Mouse (Mus musculus) thymus, adult 2 months (tissue): ENCODE measurements around the gene Gtpbp2. TPM values are rescaled to one million over a fixed set of nuclear protein-coding genes. Genes with fewer than 3 reads are reported as not detected.
A peak's percentile ranks its signal among the peaks of the same experiment; 100 is the strongest.

Experiments
- DNase-seq: peaks from one replicate; pipeline ENCODE4 v3.0.0; 2021
- H3K27ac ChIP-seq: fragments of 200-500 bp; 2 replicates; pipeline ENCODE4 v1.5.1; 2012; ENCODE audit warnings: low read length, control low read depth; ENCODE audit not compliant: control insufficient read depth, insufficient read depth
- H3K27me3 ChIP-seq: fragments of 200-500 bp; 2 replicates; pipeline ENCODE4 v1.6.1; 2012; ENCODE audit warnings: mild to moderate bottlenecking, low read length, moderate library complexity, mixed read lengths; ENCODE audit not compliant: control insufficient read depth, insufficient read depth
- H3K36me3 ChIP-seq: fragments of 200-500 bp; 2 replicates; pipeline ENCODE4 v1.6.1; 2012; ENCODE audit warnings: mild to moderate bottlenecking, low read length, moderate library complexity; ENCODE audit not compliant: control insufficient read depth, insufficient read depth
- H3K4me1 ChIP-seq: fragments of 200-500 bp; replicated peaks from 2 replicates; pipeline ENCODE4 v1.6.1; 2012; ENCODE audit warnings: low read length; ENCODE audit not compliant: control insufficient read depth, insufficient read depth
- H3K4me3 ChIP-seq: fragments of 200-500 bp; 2 replicates; pipeline ENCODE4 v1.5.1; 2012; ENCODE audit warnings: mild to moderate bottlenecking, low read length, control low read depth, moderate library complexity; ENCODE audit not compliant: control insufficient read depth, insufficient read depth
- CTCF ChIP-seq: fragments of 200-500 bp; IDR thresholded peaks from 2 replicates; pipeline ENCODE4 v1.5.1; 2012; ENCODE audit warnings: mild to moderate bottlenecking, control low read depth, low read length, moderate library complexity, borderline replicate concordance; ENCODE audit not compliant: control insufficient read depth, poor library complexity, insufficient read depth; ENCODE audit errors: extremely low read depth
- POLR2A ChIP-seq: fragments of 200-500 bp; IDR thresholded peaks from 2 replicates; pipeline ENCODE4 v1.6.1; 2012; ENCODE audit warnings: mild to moderate bottlenecking, low read length, control low read depth, moderate library complexity; ENCODE audit not compliant: control insufficient read depth, poor library complexity, insufficient read depth; ENCODE audit errors: extremely low read depth
- WGBS: fragments of 180-500 bp; shearing (Covaris S2); methylation state at CpG from one replicate; pipeline ENCODE4 v1.1.7; 2018; 5-methylcytosine and 5-hydroxymethylcytosine counted together
- polyA plus RNA-seq: library from polyadenylated mRNA; depleted of rRNA; stranded (reverse); fragments of >200 nt; gene quantifications from 2 replicates; pipeline ENCODE4 v1.2.3, GENCODE M21; 2012

Gene Gtpbp2
- polyA plus RNA-seq, 1 experiment = 339 TPM

GRCm38 (mm10) chr17:46160090-46160662 is 656 bp upstream of the Gtpbp2 start:
- Histone ChIP-seq H3K27me3 (no peaks in the 10 kb centered on the region), H3K36me3 (0 out of 2 replicates have a peak, but pooled peaks cover 6% of the 10 kb centered on the region), H3K4me1 (peaks cover 28% of the 10 kb centered on the region), H3K4me3 (peak overlapping the region; percentile 57), H3K27ac (peak overlapping the region; percentile 89)
- TF ChIP-seq POLR2A (0 out of 2 replicates have a peak, but pooled peaks have one; percentile 20), CTCF (0 out of 2 replicates have a peak, but pooled peaks have one; percentile 10)
- WGBS = 0% methylated on average over 16 of the region's 16 CpGs
- DNase-seq = peak; percentile 94

GRCm38 (mm10) chr17:46161179-46161578 is 347 bp downstream of the Gtpbp2 start:
- no peak for TF ChIP-seq CTCF
- TF ChIP-seq POLR2A = no peak
- Histone ChIP-seq H3K27me3 (no peaks in the 10 kb centered on the region), H3K4me1 (peaks cover 27% of the 10 kb centered on the region), H3K36me3 (peaks cover 13% of the 10 kb centered on the region; the same call in 1 of the 2 replicates), H3K27ac (peak overlapping the region; percentile 35), H3K4me3 (peak overlapping the region; percentile 66)
- no peak for DNase-seq
- under 1% methylated on average over 19 of the region's 19 CpGs for WGBS

- no peak for DNase-seq
- Histone ChIP-seq H3K4me3 (peak overlapping the region; percentile 66), H3K4me1 (peaks cover 25% of the 10 kb centered on the region), H3K27me3 (no peaks in the 10 kb centered on the region), H3K36me3 (peaks cover 16% of the 10 kb centered on the region; the same call in 1 of the 2 replicates), H3K27ac (peak overlapping the region; percentile 35)
- TF ChIP-seq POLR2A = no peak
- no peak for TF ChIP-seq CTCF
- 53% methylated on average over 9 of the region's 9 CpGs for WGBS
Measured at GRCm38 (mm10) chr17:46161710-46162109, 878 bp downstream of the Gtpbp2 start.

GRCm38 (mm10) chr17:46162551-46162950 is 1.7 kb downstream of the Gtpbp2 start:
- H3K27ac ChIP-seq = peak overlapping the region; percentile 91
- H3K36me3 ChIP-seq = peaks cover 17% of the 10 kb centered on the region
- peaks cover 25% of the 10 kb centered on the region for H3K4me1 ChIP-seq
- no peaks in the 10 kb centered on the region for H3K27me3 ChIP-seq
- peak overlapping the region; percentile 43 for H3K4me3 ChIP-seq
- DNase-seq = no peak
- TF ChIP-seq POLR2A = no peak
- TF ChIP-seq CTCF = no peak
- 26% methylated on average over 7 of the region's 7 CpGs for WGBS

- peak; percentile 75 for DNase-seq
- 3% methylated on average over 9 of the region's 9 CpGs for WGBS
- Histone ChIP-seq H3K27me3 (no peaks in the 10 kb centered on the region), H3K27ac (peak overlapping the region; percentile 91), H3K4me1 (peaks cover 25% of the 10 kb centered on the region), H3K4me3 (peak overlapping the region; percentile 43), H3K36me3 (peaks cover 22% of the 10 kb centered on the region)
- TF ChIP-seq POLR2A (no peak), CTCF (no peak)
Measured at GRCm38 (mm10) chr17:46162951-46163421, 2.2 kb downstream of the Gtpbp2 start.

- no peaks in the 10 kb centered on the region for H3K27me3 ChIP-seq
- H3K4me1 ChIP-seq = peaks cover 25% of the 10 kb centered on the region
- peaks cover 34% of the 10 kb centered on the region for H3K36me3 ChIP-seq
- no peak overlapping the region for H3K27ac ChIP-seq
- 94% methylated on average over 8 of the region's 8 CpGs for whole genome bisulfite sequencing
- TF ChIP-seq POLR2A = no peak
- no peak for TF ChIP-seq CTCF
- no peak for DNase-seq
- H3K4me3 ChIP-seq = no peak overlapping the region
Measured at GRCm38 (mm10) chr17:46164301-46164700, 3.5 kb downstream of the Gtpbp2 start.
